Mouse (Mus musculus) bone marrow, adult 2 months (tissue): ENCODE measurements around the gene Slc38a2.

Experiments used
- CTCF ChIP-seq: fragments of 200-500 bp; IDR thresholded peaks from 2 replicates; pipeline ENCODE4 v1.5.1; 2011; ENCODE audit warnings: low read length, control low read depth; ENCODE audit not compliant: control insufficient read depth, insufficient read depth
- POLR2A ChIP-seq: fragments of 200-500 bp; IDR thresholded peaks from 2 replicates; pipeline ENCODE4 v1.6.1; 2011; ENCODE audit warnings: low read depth, mild to moderate bottlenecking, control low read depth, low read length, borderline replicate concordance; ENCODE audit not compliant: control insufficient read depth

GRCm38 (mm10) chr15:96686201-96687159 is 13.1 kb downstream of the Slc38a2 start:
- no peak for TF ChIP-seq CTCF
- TF ChIP-seq POLR2A, result no peak
